Mouse (Mus musculus): ENCODE results near the gene Btn2a2.
A peak's percentile ranks its signal among the peaks of the same experiment; 100 is the strongest.

Btn2a2 gene

GRCm38 (mm10) chr13:23488400-23489322 is at the start of gene Btn2a2:
Gene Btn2a2 (minus strand): TSS chr13:23488857.
- no peak for DNase-seq (ENCODE audit: extremely low spot score, low spot score)

GRCm38 (mm10) chr13:23538249-23538648 is 49.6 kb upstream of the Btn2a2 start:
- DNase-seq (ENCODE audit: extremely low spot score, low spot score) = no peak

GRCm38 (mm10) chr13:23537006-23537710 is 48.5 kb upstream of the Btn2a2 start:
- DNase-seq (ENCODE audit: extremely low spot score, low spot score) = no peak

GRCm38 (mm10) chr13:23536076-23536822 is 47.6 kb upstream of the Btn2a2 start:
- DNase-seq (ENCODE audit: extremely low spot score, low spot score) = no peak

GRCm38 (mm10) chr13:23535137-23536075 is 46.7 kb upstream of the Btn2a2 start, which contains the start of gene Hist1h3g:
Gene Hist1h3g (plus strand): TSS chr13:23535422.
- peak; percentile 89 for DNase-seq (ENCODE audit: extremely low spot score, low spot score)

- no peak for DNase-seq (ENCODE audit: extremely low spot score, low spot score)
Measured at GRCm38 (mm10) chr13:23534368-23535131, 45.9 kb upstream of the Btn2a2 start.

- DNase-seq (ENCODE audit: extremely low spot score, low spot score) = peak; percentile 79
Measured at GRCm38 (mm10) chr13:23533560-23534367, 45.1 kb upstream of the Btn2a2 start, which contains the start of gene Hist1h2af. Gene Hist1h2af (plus strand): TSS chr13:23533906.

GRCm38 (mm10) chr13:23532262-23533075 is 43.8 kb upstream of the Btn2a2 start:
- DNase-seq (ENCODE audit: extremely low spot score, low spot score) = peak; percentile 27

- DNase-seq (ENCODE audit: extremely low spot score, low spot score) = peak; percentile 98
Measured at GRCm38 (mm10) chr13:23530901-23531875, 42.5 kb upstream of the Btn2a2 start, which contains the start of gene Hist1h4h. Gene Hist1h4h (plus strand): TSS chr13:23531050.

GRCm38 (mm10) chr13:23530181-23530900 is 41.7 kb upstream of the Btn2a2 start:
- DNase-seq (ENCODE audit: extremely low spot score, low spot score) = peak; percentile 63

GRCm38 (mm10) chr13:23529480-23530165 is 41.0 kb upstream of the Btn2a2 start:
- no peak for DNase-seq (ENCODE audit: extremely low spot score, low spot score)

GRCm38 (mm10) chr13:23529005-23529404 is 40.3 kb upstream of the Btn2a2 start:
- DNase-seq (ENCODE audit: extremely low spot score, low spot score) = peak; percentile 39

- DNase-seq (ENCODE audit: extremely low spot score, low spot score) = peak; percentile 96
Measured at GRCm38 (mm10) chr13:23526312-23526711, 37.7 kb upstream of the Btn2a2 start.

GRCm38 (mm10) chr13:23525901-23526300 is 37.2 kb upstream of the Btn2a2 start:
- peak; percentile 65 for DNase-seq (ENCODE audit: extremely low spot score, low spot score)

GRCm38 (mm10) chr13:23524654-23525053 is 36.0 kb upstream of the Btn2a2 start:
- DNase-seq (ENCODE audit: extremely low spot score, low spot score) = peak; percentile 87

All from neural tube, embryonic 10.5 days (tissue).